Mouse (Mus musculus) kidney, postnatal 14 days (tissue): ENCODE data around the gene Gm6812.
"Not testable (repeated sequence)": the region's sequence is repeated elsewhere in the genome, so short reads cannot be mapped to it uniquely, and the experiment has no call there.

Experiments
- DNase-seq: peaks from one replicate; pipeline ENCODE4 v3.0.0; 2022; ENCODE audit warnings: mixed read lengths

Gene Gm6812

DNA sequence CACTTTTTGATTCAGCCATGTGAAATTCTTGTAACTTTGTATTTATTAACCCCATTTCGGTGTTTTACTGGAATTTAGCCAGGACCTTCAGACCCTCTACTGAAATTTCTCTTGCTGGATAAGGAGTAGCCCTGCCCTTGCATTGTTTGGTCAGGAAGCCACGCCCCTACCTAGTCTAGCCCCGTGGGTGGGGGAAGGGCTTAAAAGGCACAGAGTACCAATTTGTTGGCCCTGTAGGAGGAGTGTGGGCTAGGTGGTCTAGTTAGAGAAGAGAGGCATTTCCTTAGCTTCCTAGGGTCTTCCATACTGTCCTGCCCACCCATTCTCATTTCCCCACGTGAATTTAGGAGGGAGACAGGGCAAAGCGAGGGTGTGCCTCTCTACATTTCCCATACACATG, at the start of gene Gm6812:
Gene Gm6812 (minus strand): TSS at position 101 of the 400 bp plus-strand sequence.
- DNase-seq: not testable (repeated sequence)

DNA sequence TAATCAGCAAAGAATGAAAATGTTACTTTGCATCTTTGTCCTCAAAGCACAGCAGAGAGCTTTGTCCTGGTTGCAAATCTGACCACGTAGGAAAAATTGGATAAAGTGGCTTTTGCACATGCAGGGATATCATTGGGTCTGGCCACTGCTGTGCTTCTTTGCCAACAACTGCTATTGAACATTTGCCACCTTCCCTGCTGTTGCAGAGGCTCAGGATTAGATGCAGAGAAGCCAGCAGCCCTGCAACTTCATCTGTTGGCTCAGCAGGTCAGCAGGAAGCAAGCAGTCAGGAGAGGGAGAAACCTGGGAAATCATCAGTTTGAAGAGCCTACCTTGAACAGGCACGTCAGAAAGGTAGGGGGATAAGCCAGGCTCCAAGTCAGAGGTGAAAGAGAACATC, 27.7 kb downstream of the Gm6812 start:
- DNase-seq: no peak
